Mouse (Mus musculus): ENCODE results near the gene Tppp3.

GRCm38 (mm10) chr8:105455218-105455617 lies 16.1 kb downstream of the Tppp3 start:
- TF ChIP-seq TAL1 (IDR thresholded peaks at IDR 0.05; ENCODE audit: low read length) (no peak), GATA1 (IDR thresholded peaks at IDR 0.05; ENCODE audit: low read length) (no peak)
